In the genomic region with DNA sequence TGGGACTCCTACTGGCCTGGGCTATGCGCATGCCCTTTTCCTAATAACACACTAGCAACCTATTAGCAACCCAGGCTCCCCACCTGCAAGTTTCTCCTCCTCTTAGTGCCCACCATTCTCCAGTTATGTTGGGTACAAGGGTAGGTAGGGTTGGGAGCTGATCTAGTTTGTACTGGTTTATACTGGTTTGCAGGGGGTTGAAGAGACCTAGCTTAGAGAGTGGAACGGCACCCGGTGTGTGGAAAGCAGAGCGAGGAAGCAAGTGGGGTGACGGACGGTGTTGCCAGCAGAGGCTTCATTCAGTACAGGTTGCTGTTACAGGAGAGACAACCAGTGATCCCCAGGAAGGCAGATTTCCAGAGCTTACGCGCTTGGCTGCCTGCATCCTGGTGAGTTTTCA, we compare ENCODE assay signal across 8 mouse cellular contexts. TPM values are rescaled to one million over a fixed set of nuclear protein-coding genes. Genes with fewer than 3 reads are reported as not detected.
DNase-seq lines count a peak whose midpoint lies in the region; ATAC-seq and TF ChIP-seq lines count a peak whose summit lies in the region.
"Not testable (repeated sequence)": the region's sequence is repeated elsewhere in the genome, so short reads cannot be mapped to it uniquely, and the experiment has no call there.

A gene (plus strand): TSS at position 301 of the 400 bp plus-strand sequence.

- DNase-seq in adrenal gland, adult 8-10 months; layer of hippocampus, postnatal 10 days (ENCODE audit: low spot score in 2 of 2); midbrain, embryonic 14.5 days; thymus, adult 2 months: not testable (repeated sequence)

- H3K27me3 ChIP-seq in hindbrain, embryonic 12.5 days; liver, embryonic 12.5 days (replicated peaks); midbrain, embryonic 14.5 days (ENCODE audit: control insufficient read depth, insufficient read depth, low read length); thymus, adult 2 months (ENCODE audit: control insufficient read depth, insufficient read depth, low read length): not testable (repeated sequence)

- not testable (repeated sequence) for H3K4me3 ChIP-seq in hindbrain, embryonic 12.5 days; liver, embryonic 12.5 days; midbrain, embryonic 14.5 days (replicated peaks; ENCODE audit: low read depth, low read length); thymus, adult 2 months (ENCODE audit: control insufficient read depth, insufficient read depth, low read length)

- not testable (repeated sequence) for H3K4me2 ChIP-seq in hindbrain, embryonic 12.5 days (replicated peaks); liver, embryonic 12.5 days; midbrain, embryonic 14.5 days (ENCODE audit: low read length)

- not testable (repeated sequence) for TF ChIP-seq POLR2A in thymus, adult 2 months (IDR thresholded peaks at IDR 0.05; ENCODE audit: control insufficient read depth, extremely low read depth, insufficient read depth, low read length, poor library complexity)

- H3K9ac ChIP-seq in hindbrain, embryonic 12.5 days; liver, embryonic 12.5 days; midbrain, embryonic 14.5 days (replicated peaks; ENCODE audit: low read length): not testable (repeated sequence)

- not testable (repeated sequence) for ATAC-seq in erythroblast, adult 5-6 weeks (replicated peaks; ENCODE audit: low FRiP score, poor library complexity, severe bottlenecking); granulocyte monocyte progenitor cell, adult 5-6 weeks (replicated peaks; ENCODE audit: poor library complexity, severe bottlenecking); hindbrain, embryonic 12.5 days (ENCODE audit: low FRiP score); liver, embryonic 12.5 days; midbrain, embryonic 14.5 days (ENCODE audit: low FRiP score, low TSS enrichment)

- H3K9me3 ChIP-seq in hindbrain, embryonic 12.5 days (replicated peaks); liver, embryonic 12.5 days (replicated peaks); midbrain, embryonic 14.5 days (ENCODE audit: control insufficient read depth, low read length): not testable (repeated sequence)

- H3K4me1 ChIP-seq in hindbrain, embryonic 12.5 days; liver, embryonic 12.5 days; midbrain, embryonic 14.5 days (ENCODE audit: control insufficient read depth, insufficient read depth, low read length); thymus, adult 2 months (replicated peaks; ENCODE audit: control insufficient read depth, insufficient read depth, low read length): not testable (repeated sequence)

- WGBS in hindbrain, embryonic 12.5 days, result 100% methylated on average over 1 of the region's 8 CpGs
- 88% methylated on average over 1 of the region's 8 CpGs for WGBS in liver, embryonic 12.5 days (ENCODE audit: insufficient replicate concordance)
- no CpG with 5 or more reads among the region's 8 CpGs for WGBS in midbrain, embryonic 14.5 days
- 86% methylated on average over 1 of the region's 8 CpGs for WGBS in thymus, adult 2 months

- TF ChIP-seq CTCF in thymus, adult 2 months (IDR thresholded peaks at IDR 0.05; ENCODE audit: borderline replicate concordance, control insufficient read depth, extremely low read depth, insufficient read depth, low read length, poor library complexity), result not testable (repeated sequence)

- H3K27ac ChIP-seq in hindbrain, embryonic 12.5 days; liver, embryonic 12.5 days; midbrain, embryonic 14.5 days (replicated peaks; ENCODE audit: low read depth, low read length); thymus, adult 2 months (ENCODE audit: control insufficient read depth, insufficient read depth, low read length): not testable (repeated sequence)

- not testable (repeated sequence) for H3K36me3 ChIP-seq in hindbrain, embryonic 12.5 days; liver, embryonic 12.5 days; midbrain, embryonic 14.5 days (ENCODE audit: control insufficient read depth, insufficient read depth, low read length); thymus, adult 2 months (ENCODE audit: control insufficient read depth, insufficient read depth, low read length)

RNA-seq across cellular contexts. Expression of the gene that starts here (rescaled TPM):
- 100 to 1,000 TPM; 377 to 672 (median 551) TPM for total RNA-seq in adrenal gland, adult 8-10 months (2022)
- 205 and 213 TPM in 2 replicates for total RNA-seq in erythroblast, adult 5-6 weeks (2015; ENCODE audit: low replicate concordance)
- total RNA-seq in erythroblast, adult 5-6 weeks (2017; ENCODE audit: low replicate concordance), result 125 and 190 TPM in 2 replicates
- total RNA-seq in granulocyte monocyte progenitor cell, adult 5-6 weeks (2014; fragmentation: Nextera tagmentation), result 482 and 536 TPM in 2 replicates
- total RNA-seq in granulocyte monocyte progenitor cell, adult 5-6 weeks (2017), result 929 and 969 TPM in 2 replicates
- polyA plus RNA-seq in hindbrain, embryonic 12.5 days (2016; fragmentation: Nextera tagmentation; extraction: Ambion mirVana), result 115 and 126 TPM in 2 replicates
- total RNA-seq in layer of hippocampus, postnatal 10 days (2021), result 10 to 100 TPM; 41.0 to 49.7 TPM
- 107 TPM in 2 replicates for polyA plus RNA-seq in liver, embryonic 12.5 days (2016; fragmentation: Nextera tagmentation; extraction: Ambion mirVana)
- polyA plus RNA-seq in midbrain, embryonic 14.5 days (2014; fragmentation: Nextera tagmentation; extraction: Ambion mirVana), result 62.1 and 64.3 TPM in 2 replicates
- polyA plus RNA-seq in thymus, adult 2 months (2012; rRNA removed), result 130 and 196 TPM in 2 replicates
